Mouse (Mus musculus) heart, postnatal 0 days (tissue): Measurements from ENCODE around the gene St3gal4. TPM values are rescaled to one million over a fixed set of nuclear protein-coding genes. Genes with fewer than 3 reads are reported as not detected.

Experiments
- ATAC-seq: fragments of 200-750 bp; cut with Nextera tagmentation; 2 replicates; pipeline ENCODE4 v1.8.0; 2017; ENCODE audit warnings: low read depth, moderate number of reproducible peaks, moderate library complexity; ENCODE audit not compliant: insufficient read depth
- DNase-seq: peaks from one replicate; pipeline ENCODE4 v3.0.0-alpha.2; 2016; ENCODE audit warnings: low spot score
- H3K27ac ChIP-seq: fragments of 300-500 bp; sonication (generic); 2 replicates; pipeline ENCODE4 v1.5.1; 2014; ENCODE audit warnings: low read depth, mild to moderate bottlenecking
- H3K27me3 ChIP-seq: fragments of 300-500 bp; sonication (generic); 2 replicates; pipeline ENCODE4 v1.6.1; 2014; ENCODE audit warnings: low read length, mixed read lengths; ENCODE audit not compliant: control insufficient read depth, insufficient read depth
- H3K36me3 ChIP-seq: fragments of 300-500 bp; sonication (generic); replicated peaks from 2 replicates; pipeline ENCODE4 v1.6.1; 2014; ENCODE audit warnings: low read length, mixed read lengths; ENCODE audit not compliant: control insufficient read depth, insufficient read depth
- H3K4me1 ChIP-seq: fragments of 300-500 bp; sonication (generic); 2 replicates; pipeline ENCODE4 v1.6.1; 2014; ENCODE audit warnings: antibody characterized with exemption; ENCODE audit not compliant: control insufficient read depth, insufficient read depth
- H3K4me2 ChIP-seq: fragments of 300-500 bp; sonication (generic); 2 replicates; pipeline ENCODE4 v1.6.1; 2014; ENCODE audit warnings: low read depth, mild to moderate bottlenecking, low read length, moderate library complexity
- H3K4me3 ChIP-seq: fragments of 300-500 bp; sonication (generic); 2 replicates; pipeline ENCODE4 v1.5.1; 2014; ENCODE audit warnings: low read depth, low read length
- H3K9ac ChIP-seq: fragments of 300-500 bp; sonication (generic); replicated peaks from 2 replicates; pipeline ENCODE4 v1.6.1; 2014; ENCODE audit warnings: low read depth, low read length, mixed read lengths
- H3K9me3 ChIP-seq: fragments of 300-500 bp; sonication (generic); replicated peaks from 2 replicates; pipeline ENCODE4 v1.6.1; 2016; ENCODE audit warnings: low read length; ENCODE audit not compliant: control insufficient read depth
- CTCF ChIP-seq: IDR thresholded peaks from 2 replicates; pipeline ENCODE4 v1.5.1; 2016; ENCODE audit warnings: antibody characterized with exemption, control low read depth, low read depth
- EP300 ChIP-seq: IDR thresholded peaks from 2 replicates; pipeline ENCODE4 v1.6.1; 2016; ENCODE audit warnings: antibody characterized with exemption, low read depth
- WGBS: fragments of 180-500 bp; shearing (Covaris S2); extraction: QIAGEN DNeasy Blood & Tissue Kit; methylation state at CpG from one replicate; pipeline ENCODE4 v1.1.7; 2014; 5-methylcytosine and 5-hydroxymethylcytosine counted together
- polyA plus RNA-seq: library from polyadenylated mRNA; unstranded; fragments of >200 nt; fragmentation: Nextera tagmentation; extraction: Ambion mirVana; gene quantifications from 2 replicates; pipeline ENCODE4 v1.2.1, GENCODE M21; 2015
- total RNA-seq: library from RNA; depleted of rRNA; stranded (reverse); fragments of >200 nt; gene quantifications from 2 replicates; pipeline ENCODE4 v1.2.3, GENCODE M21; 2014; ENCODE audit warnings: low replicate concordance

Gene St3gal4
- total and polyA plus RNA-seq, 2 experiments from 2014 or later: 25.2 to 37.6 TPM

GRCm38 (mm10) chr9:35050701-35051454 is 68.2 kb downstream of the St3gal4 start:
- Histone ChIP-seq H3K9ac (no peak overlapping the region), H3K9me3 (no peaks in the 10 kb centered on the region), H3K4me2 (no peak overlapping the region), H3K36me3 (peaks cover 43% of the 10 kb centered on the region), H3K4me1 (peaks cover 37% of the 10 kb centered on the region), H3K27me3 (no peaks in the 10 kb centered on the region), H3K27ac (peak overlapping the region; percentile 90), H3K4me3 (no peak overlapping the region)
- no peak for DNase-seq
- no peak for ATAC-seq
- WGBS: 76% methylated on average over 6 of the region's 6 CpGs
- TF ChIP-seq EP300 (no peak), CTCF (no peak)

GRCm38 (mm10) chr9:35049891-35050527 is 69.1 kb downstream of the St3gal4 start:
- 0 out of 2 replicates have a peak overlapping the region, but pooled peaks have one; percentile 90 for H3K27ac ChIP-seq
- ATAC-seq (no peak), DNase-seq (no peak)
- WGBS: 69% methylated on average over 3 of the region's 3 CpGs
- TF ChIP-seq EP300 (no peak), CTCF (no peak)
- H3K27me3 ChIP-seq: no peaks in the 10 kb centered on the region
- no peak overlapping the region for H3K4me3 ChIP-seq
- no peak overlapping the region for H3K9ac ChIP-seq
- H3K9me3 ChIP-seq: no peaks in the 10 kb centered on the region
- H3K4me1 ChIP-seq: peaks cover 45% of the 10 kb centered on the region
- H3K4me2 ChIP-seq: no peak overlapping the region
- peaks cover 43% of the 10 kb centered on the region for H3K36me3 ChIP-seq

- 62% methylated on average over 6 of the region's 6 CpGs for WGBS
- Histone ChIP-seq H3K9me3 (no peaks in the 10 kb centered on the region), H3K4me3 (no peak overlapping the region), H3K36me3 (peaks cover 33% of the 10 kb centered on the region), H3K9ac (no peak overlapping the region), H3K27me3 (no peaks in the 10 kb centered on the region), H3K4me1 (peaks cover 61% of the 10 kb centered on the region), H3K4me2 (no peak overlapping the region), H3K27ac (no peak overlapping the region)
- ATAC-seq (no peak), DNase-seq (no peak)
- TF ChIP-seq EP300 (no peak), CTCF (no peak)
These were observed 70.6 kb downstream of the St3gal4 start for GRCm38 (mm10) chr9:35048449-35048848.

- no peaks in the 10 kb centered on the region for H3K9me3 ChIP-seq
- TF ChIP-seq CTCF: no peak
- no peak for TF ChIP-seq EP300
- H3K4me2 ChIP-seq: no peak overlapping the region
- no peak overlapping the region for H3K4me3 ChIP-seq
- WGBS: 32% methylated on average over 2 of the region's 2 CpGs
- peaks cover 61% of the 10 kb centered on the region for H3K4me1 ChIP-seq
- H3K27me3 ChIP-seq: no peaks in the 10 kb centered on the region
- DNase-seq: peak; percentile 66
- peak overlapping the region; percentile 40 for H3K27ac ChIP-seq
- ATAC-seq: peak; percentile 68
- peaks cover 18% of the 10 kb centered on the region for H3K36me3 ChIP-seq
- peak overlapping the region; percentile 24; the same call in 1 of the 2 replicates for H3K9ac ChIP-seq
These were observed 73.3 kb downstream of the St3gal4 start for GRCm38 (mm10) chr9:35045756-35046155.

- Histone ChIP-seq H3K9me3 (no peaks in the 10 kb centered on the region), H3K36me3 (peaks cover 18% of the 10 kb centered on the region), H3K27me3 (no peaks in the 10 kb centered on the region), H3K4me3 (no peak overlapping the region), H3K27ac (peak overlapping the region; percentile 40), H3K4me2 (no peak overlapping the region), H3K9ac (peak overlapping the region; percentile 24; the same call in 1 of the 2 replicates), H3K4me1 (peaks cover 61% of the 10 kb centered on the region)
- TF ChIP-seq EP300: no peak
- TF ChIP-seq CTCF: no peak
- DNase-seq: peak; percentile 51
- ATAC-seq: peak; percentile 70
- 31% methylated on average over 11 of the region's 11 CpGs for WGBS
These were observed 74.0 kb downstream of the St3gal4 start for GRCm38 (mm10) chr9:35045031-35045531.
